Comparison of ENCODE assay signal across 8 mouse cellular contexts in the genomic region with DNA sequence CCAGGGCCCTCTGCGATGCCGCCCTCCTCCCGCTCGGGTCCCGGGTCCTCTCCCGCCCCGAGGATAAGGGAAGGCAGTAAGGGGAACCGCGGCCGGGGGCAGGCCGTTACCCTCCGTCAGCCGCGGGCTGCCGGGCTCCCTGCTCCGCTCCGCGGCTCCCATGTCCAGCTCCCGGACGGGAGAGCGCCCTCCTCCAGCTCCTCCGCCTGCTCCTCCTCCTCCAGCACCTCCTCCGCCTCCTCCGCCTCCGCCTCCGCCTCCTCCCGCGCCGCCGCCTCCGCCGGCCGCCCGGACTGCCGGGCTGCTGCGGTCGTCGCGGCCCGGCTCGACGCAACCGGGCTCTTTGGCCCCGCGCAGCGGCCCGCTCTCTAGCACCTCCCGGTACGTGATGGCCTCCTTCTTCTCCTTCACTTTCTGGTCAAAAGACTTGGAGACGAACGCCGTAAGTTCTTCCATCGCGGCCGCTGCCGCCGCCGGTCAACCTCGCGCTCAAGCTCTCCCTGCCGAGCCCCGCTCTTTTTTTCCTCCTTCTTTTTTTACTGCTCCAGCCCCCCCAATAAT. TPM values are rescaled to one million over a fixed set of nuclear protein-coding genes. Genes with fewer than 3 reads are reported as not detected.
DNase-seq lines count a peak whose midpoint lies in the region; ATAC-seq and TF ChIP-seq lines count a peak whose summit lies in the region.

A gene (plus strand): TSS at position 290 of the 561 bp plus-strand sequence.

- H3K27ac ChIP-seq in kidney, adult 2 months (ENCODE audit: insufficient read depth, low read depth, low read length): no peak within 1 kb of the TSS
- no peak within 1 kb of the TSS for H3K27ac ChIP-seq in liver, embryonic 13.5 days
- peak within 1 kb of the TSS; percentile 3; the same call in 1 of the 2 replicates for H3K27ac ChIP-seq in neural tube, embryonic 11.5 days (ENCODE audit: low read depth, low read length)

- H3K36me3 ChIP-seq in kidney, adult 2 months (ENCODE audit: control insufficient read depth, insufficient read depth, low read length): no peaks in the 10 kb centered on the region
- no peaks in the 10 kb centered on the region for H3K36me3 ChIP-seq in liver, embryonic 13.5 days
- H3K36me3 ChIP-seq in neural tube, embryonic 11.5 days (ENCODE audit: control insufficient read depth, insufficient read depth, low read length): no peaks in the 10 kb centered on the region

- H3K4me3 ChIP-seq in kidney, adult 2 months (ENCODE audit: insufficient read depth, low read depth, low read length): peak within 1 kb of the TSS; percentile 43; the same call in 1 of the 2 replicates
- H3K4me3 ChIP-seq in liver, embryonic 13.5 days (replicated peaks): peak within 1 kb of the TSS; percentile 57
- H3K4me3 ChIP-seq in neural tube, embryonic 11.5 days (ENCODE audit: low read depth, low read length): peak within 1 kb of the TSS; percentile 36

- 0 out of 2 replicates have a peak within 1 kb of the TSS, but pooled peaks have one; percentile 13 for H3K9ac ChIP-seq in liver, embryonic 13.5 days
- H3K9ac ChIP-seq in neural tube, embryonic 11.5 days (ENCODE audit: low read length): peak within 1 kb of the TSS; percentile 19

- TF ChIP-seq CTCF in kidney, adult 2 months (conservative IDR thresholded peaks at IDR 0.05; ENCODE audit: insufficient read depth, insufficient read length, low read depth, low read length): no peak

- under 1% methylated on average over 57 of the region's 62 CpGs for WGBS in kidney, adult 2 months
- under 1% methylated on average over 50 of the region's 62 CpGs for WGBS in liver, embryonic 13.5 days (ENCODE audit: insufficient replicate concordance)
- under 1% methylated on average over 33 of the region's 62 CpGs for WGBS in neural tube, embryonic 11.5 days

- ATAC-seq in liver, embryonic 13.5 days (ENCODE audit: low read depth): peak; percentile 35; the same call in 1 of the 2 replicates
- ATAC-seq in neural tube, embryonic 11.5 days (ENCODE audit: insufficient read depth, low FRiP score, low TSS enrichment): peak; percentile 32
- ATAC-seq in frontal cortex, adult (ENCODE audit: low TSS enrichment): no peak

- H3K4me1 ChIP-seq in kidney, adult 2 months (ENCODE audit: control insufficient read depth, insufficient read depth, low read length): no peaks in the 10 kb centered on the region
- peaks cover 30% of the 10 kb centered on the region for H3K4me1 ChIP-seq in liver, embryonic 13.5 days (replicated peaks)
- H3K4me1 ChIP-seq in neural tube, embryonic 11.5 days (ENCODE audit: control insufficient read depth, insufficient read depth, low read length): peaks cover 3% of the 10 kb centered on the region; the same call in 1 of the 2 replicates

- no peak for TF ChIP-seq POLR2A in kidney, adult 2 months (IDR thresholded peaks at IDR 0.05; ENCODE audit: low read depth, low read length)

- H3K27me3 ChIP-seq in kidney, adult 2 months (replicated peaks; ENCODE audit: control insufficient read depth, insufficient read depth, low read length): peaks cover 7% of the 10 kb centered on the region
- peaks cover 76% of the 10 kb centered on the region for H3K27me3 ChIP-seq in liver, embryonic 13.5 days
- peaks cover 76% of the 10 kb centered on the region for H3K27me3 ChIP-seq in neural tube, embryonic 11.5 days (ENCODE audit: control insufficient read depth, insufficient read depth, low read length)

- no peaks in the 10 kb centered on the region for H3K9me3 ChIP-seq in liver, embryonic 13.5 days (replicated peaks)
- H3K9me3 ChIP-seq in neural tube, embryonic 11.5 days (ENCODE audit: control insufficient read depth, low read length): no peaks in the 10 kb centered on the region

- peak within 1 kb of the TSS; percentile 71 for H3K4me2 ChIP-seq in liver, embryonic 13.5 days
- peak within 1 kb of the TSS; percentile 69 for H3K4me2 ChIP-seq in neural tube, embryonic 11.5 days (ENCODE audit: low read depth)

- DNase-seq in urinary bladder, postnatal 14 days (ENCODE audit: low spot score): peak; percentile 27
- DNase-seq in urinary bladder, postnatal 25 days (ENCODE audit: low spot score): no peak
- DNase-seq in embryo, embryonic 10 days (ENCODE audit: low spot score): peak; percentile 65
- DNase-seq in heart, adult 8-10 months (ENCODE audit: low spot score): no peak
- DNase-seq in kidney, adult 2 months: peak; percentile 80
- DNase-seq in liver, embryonic 13.5 days: no peak
- peak; percentile 70 for DNase-seq in neural tube, embryonic 11.5 days (ENCODE audit: low spot score)

RNA-seq across cellular contexts. Expression of the gene that starts here (rescaled TPM):
- 10 to 100 TPM; 10.7 to 13.9 (median 11.9) TPM for total RNA-seq in heart, adult 8-10 months (2022)
- 3.7 and 4.4 TPM in 2 replicates for polyA plus RNA-seq in kidney, adult 2 months (2012; rRNA removed)
- polyA plus RNA-seq in liver, embryonic 13.5 days (2015; fragmentation: Nextera tagmentation; extraction: Ambion mirVana): 9.8 and 12.5 TPM in 2 replicates
- 42.1 and 43.2 TPM in 2 replicates for polyA plus RNA-seq in neural tube, embryonic 11.5 days (2014; fragmentation: Nextera tagmentation; extraction: Ambion mirVana)

Comparison
In these comparisons a context has a peak if more than half of its experiments do, and no peak if none do; other contexts are left out.
1. DNase-seq: peak in urinary bladder, postnatal 14 days (single experiment), embryo, embryonic 10 days (single experiment), kidney, adult 2 months (single experiment) and neural tube, embryonic 11.5 days (single experiment); none in urinary bladder, postnatal 25 days (single experiment), heart, adult 8-10 months (single experiment) and liver, embryonic 13.5 days (single experiment).
2. Peak in every context shown above with its lines, with median percentiles within 50 percentile points of each other: H3K4me3 ChIP-seq.